Mouse (Mus musculus): ENCODE data around the gene Rfx8.

Gene Rfx8

DNA sequence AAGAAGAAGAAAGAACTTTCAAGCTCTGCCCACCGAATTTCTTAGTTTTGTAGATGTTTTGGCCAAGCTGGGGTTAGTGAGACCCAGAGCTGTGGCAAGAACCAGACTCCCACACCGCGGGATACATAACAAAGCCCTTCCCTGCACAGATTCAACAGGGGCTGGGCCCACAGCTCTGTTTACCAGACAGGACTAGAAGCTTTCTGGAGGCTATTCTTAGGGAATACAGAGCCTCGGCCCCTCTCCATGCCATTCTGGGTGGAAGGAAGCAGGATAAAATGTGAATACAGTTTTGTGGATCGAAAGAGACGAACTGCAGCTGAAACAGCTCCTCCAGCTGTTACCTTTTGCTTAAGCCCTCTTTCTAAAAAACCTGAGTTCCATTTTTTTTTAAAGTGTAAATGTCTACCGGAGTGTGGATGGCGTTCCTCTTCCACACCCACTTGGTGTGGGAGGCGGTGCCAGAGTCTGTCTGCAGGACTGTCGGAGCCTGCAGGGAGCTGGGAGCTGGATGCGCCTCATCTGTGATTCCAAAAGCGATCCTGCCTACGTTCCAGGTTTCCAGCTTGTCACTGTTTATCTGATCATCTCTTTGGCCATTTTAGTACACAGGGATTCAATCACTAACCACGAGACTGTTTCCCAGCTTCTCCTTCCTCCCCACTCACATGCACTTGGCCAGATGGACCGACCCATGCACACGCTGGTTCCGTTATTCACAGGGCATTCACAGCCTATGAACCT lies 70.9 kb downstream of the Rfx8 start:
- DNase-seq (ENCODE audit: low read depth in 1 of 2, low spot score in 2 of 2): no peak

GRCm38 (mm10) chr1:39648584-39648983 lies 72.2 kb downstream of the Rfx8 start:
- no peak for DNase-seq (ENCODE audit: low read depth in 1 of 2, low spot score in 2 of 2)

DNA sequence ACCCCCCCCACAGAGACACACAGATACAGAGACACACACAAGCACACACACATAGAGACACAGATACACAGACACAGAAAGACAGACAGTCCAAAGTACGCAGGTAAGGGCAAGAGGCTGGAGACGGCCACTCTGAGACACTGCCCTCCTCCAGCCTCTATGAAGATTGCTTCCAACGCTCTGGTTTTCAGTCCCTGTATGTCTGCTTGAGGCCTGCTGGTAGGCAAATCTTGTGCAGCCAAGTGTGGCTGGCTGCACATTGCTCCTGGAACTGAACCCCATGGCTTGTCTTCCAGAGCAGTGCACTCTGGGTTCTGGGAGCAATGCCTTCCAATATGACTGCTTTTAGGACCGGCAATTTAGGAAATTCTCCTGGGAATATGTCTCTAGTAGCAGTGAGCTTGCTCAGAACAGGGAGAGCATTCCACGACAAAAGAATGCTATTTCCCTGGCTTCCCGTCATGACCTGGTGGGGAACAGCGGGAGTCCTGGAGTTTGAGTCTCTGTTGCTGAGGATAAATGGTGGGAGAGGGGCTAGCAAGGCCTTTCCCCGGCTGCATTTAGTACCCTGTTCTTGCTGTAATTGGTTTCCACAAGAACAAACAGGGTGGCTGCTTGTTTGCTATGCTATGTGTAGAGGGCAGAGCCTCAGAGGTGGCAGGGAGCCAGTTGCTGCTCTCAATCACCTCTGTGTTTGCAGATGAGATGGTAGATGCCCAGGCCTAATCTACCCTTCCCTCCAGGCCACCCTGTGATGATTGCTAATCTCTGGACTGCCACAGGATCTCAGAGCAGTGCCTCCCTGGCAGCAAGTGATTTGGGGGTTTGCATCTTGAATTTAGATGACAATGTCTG lies 74.7 kb downstream of the Rfx8 start:
- DNase-seq (ENCODE audit: low read depth in 1 of 2, low spot score in 2 of 2): no peak

DNA sequence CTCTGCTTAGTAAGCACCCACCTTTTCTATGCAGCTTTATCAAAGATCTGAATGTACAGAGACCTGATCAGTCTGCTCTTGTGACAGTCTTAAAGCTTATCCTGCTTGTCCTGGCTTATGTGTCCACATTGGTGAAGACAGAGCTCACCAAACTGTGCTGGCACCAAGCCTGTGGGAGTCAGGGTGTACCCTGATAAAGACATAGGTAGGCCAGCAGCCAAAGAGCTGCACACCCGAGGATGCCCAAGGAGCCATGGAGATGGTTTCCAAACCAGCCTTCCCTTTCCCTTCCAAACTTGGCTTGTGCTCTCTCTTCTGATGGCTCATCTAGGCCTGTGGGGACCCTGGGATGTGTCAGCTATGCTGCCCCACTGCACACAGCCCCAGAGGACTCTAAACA lies 76.5 kb downstream of the Rfx8 start:
- no peak for DNase-seq (ENCODE audit: low read depth in 1 of 2, low spot score in 2 of 2)

DNA sequence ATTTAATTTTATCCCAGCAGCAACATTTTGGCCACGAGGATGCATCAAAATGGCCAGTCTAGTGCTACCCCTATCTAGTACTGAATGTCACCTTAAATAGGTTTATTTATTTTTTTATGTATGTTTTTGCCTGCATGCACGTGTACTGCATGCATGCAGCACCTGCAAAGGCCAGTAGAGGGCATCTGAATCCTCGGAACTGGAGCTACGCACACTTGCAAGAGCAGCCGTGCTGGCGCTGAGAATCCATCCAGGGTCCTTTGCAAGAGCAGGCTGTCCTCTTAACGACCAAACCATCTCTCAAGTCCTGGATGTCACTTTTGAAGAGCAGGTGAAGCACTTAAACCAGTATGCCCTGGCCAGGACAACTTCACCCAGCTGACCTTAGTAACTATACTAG lies 79.1 kb downstream of the Rfx8 start:
- DNase-seq (ENCODE audit: low read depth in 1 of 2, low spot score in 2 of 2): no peak

DNA sequence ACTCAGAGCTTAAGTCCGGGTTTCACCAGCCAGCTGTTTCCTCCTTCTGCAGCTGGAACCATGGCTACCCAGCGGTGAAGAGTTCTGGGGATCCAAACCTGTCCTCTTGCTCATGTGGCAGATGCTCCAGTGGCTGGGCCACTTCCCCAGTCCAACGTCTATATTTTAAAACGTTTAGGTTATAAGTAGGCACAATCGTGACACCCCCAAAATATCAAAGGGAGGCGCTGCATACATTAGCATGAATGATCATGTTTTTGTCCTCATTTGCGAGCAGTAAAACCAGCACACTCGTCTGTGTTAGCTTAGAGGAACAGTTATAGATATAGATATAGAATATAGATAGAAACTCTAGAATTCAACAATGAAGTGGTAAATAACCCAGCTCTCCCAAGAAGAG lies 83.7 kb downstream of the Rfx8 start:
- no peak for DNase-seq (ENCODE audit: low read depth in 1 of 2, low spot score in 2 of 2)

DNA sequence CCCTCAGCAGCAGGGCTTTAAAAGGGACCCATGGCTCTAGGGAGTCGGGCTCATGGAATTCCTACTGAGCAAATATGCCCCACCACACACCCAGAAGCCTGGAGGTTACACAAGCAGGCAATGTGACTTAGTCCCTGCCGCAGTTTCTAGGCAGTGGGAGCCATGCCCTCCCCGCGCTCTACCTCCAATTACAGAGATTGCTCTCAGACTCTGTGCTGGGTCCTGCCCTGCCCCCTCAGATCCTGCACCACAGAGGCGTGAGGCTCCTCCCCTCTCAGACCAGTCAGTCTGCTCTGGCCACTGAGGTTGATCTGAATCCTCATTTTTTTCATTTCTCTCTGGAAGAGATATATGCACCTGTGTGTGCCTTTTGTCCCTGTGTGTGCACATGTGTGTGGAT lies 84.1 kb downstream of the Rfx8 start:
- no peak for DNase-seq (ENCODE audit: low read depth in 1 of 2, low spot score in 2 of 2)

GRCm38 (mm10) chr1:39636196-39636595 lies 84.6 kb downstream of the Rfx8 start:
- DNase-seq (ENCODE audit: low read depth in 1 of 2, low spot score in 2 of 2): no peak

DNA sequence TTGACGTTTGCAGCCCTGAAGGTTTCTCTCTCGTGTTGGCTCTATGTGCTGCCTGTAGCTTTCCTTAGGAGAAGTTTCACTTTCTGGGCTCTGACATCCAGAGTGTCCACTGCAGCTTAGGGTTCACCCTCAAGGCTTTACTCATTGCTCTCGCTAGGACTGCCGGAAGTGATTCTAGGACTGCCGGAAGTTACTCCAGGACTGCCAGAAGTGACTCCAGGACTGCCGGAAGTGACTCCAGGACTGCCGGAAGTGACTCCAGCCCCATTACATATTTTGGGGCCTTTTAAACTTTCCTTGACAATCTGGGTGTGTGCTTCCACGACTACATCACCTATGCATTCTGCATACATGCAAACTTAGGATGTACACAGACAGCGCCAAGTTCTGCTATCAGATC lies 92.2 kb downstream of the Rfx8 start:
- DNase-seq (ENCODE audit: low read depth in 1 of 2, low spot score in 2 of 2): no peak

DNA sequence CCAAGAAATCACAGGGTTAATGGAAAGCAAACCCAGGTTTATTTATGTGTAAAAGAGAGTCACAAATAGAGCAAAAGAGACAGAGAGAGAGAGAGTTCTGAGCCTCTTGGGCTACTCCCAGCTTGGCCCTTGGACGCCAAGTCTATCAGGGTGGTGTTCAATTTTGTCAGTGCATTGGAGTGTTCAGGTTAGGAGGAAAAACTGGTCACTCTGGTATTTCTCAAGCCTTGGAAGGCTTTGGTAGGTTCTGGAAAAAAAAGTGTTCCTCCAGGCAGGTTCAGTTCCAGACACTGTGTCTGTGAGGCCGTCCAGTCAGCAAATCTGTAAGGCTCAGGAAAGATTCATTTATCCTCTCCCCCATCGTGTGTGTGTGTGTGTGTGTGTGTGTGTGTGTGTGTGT lies 95.3 kb downstream of the Rfx8 start:
- no peak for DNase-seq (ENCODE audit: low read depth in 1 of 2, low spot score in 2 of 2)

- DNase-seq (ENCODE audit: low read depth in 1 of 2, low spot score in 2 of 2): no peak
Observed at GRCm38 (mm10) chr1:39623729-39624128, 97.1 kb downstream of the Rfx8 start.

DNA sequence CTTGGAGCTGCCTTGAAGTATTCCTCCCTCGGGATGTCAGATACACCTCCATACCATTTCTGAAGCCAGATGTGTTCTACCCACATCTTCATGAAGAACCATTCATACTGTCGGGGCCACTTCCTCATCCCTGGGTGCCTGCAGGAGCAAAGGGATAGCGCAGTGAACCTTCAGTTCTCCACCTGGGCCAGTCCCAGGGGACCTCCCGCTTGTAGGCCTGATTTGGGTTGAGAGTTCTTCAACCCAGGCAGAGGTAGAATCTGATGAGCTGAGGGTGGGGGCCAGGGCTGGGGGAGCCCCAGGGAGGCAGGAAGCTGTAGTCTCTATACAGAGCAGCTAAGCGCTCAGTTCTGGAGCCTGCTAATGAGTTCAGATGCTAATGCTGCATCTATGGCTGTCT lies 97.7 kb downstream of the Rfx8 start:
- DNase-seq (ENCODE audit: low read depth in 1 of 2, low spot score in 2 of 2): no peak

DNA sequence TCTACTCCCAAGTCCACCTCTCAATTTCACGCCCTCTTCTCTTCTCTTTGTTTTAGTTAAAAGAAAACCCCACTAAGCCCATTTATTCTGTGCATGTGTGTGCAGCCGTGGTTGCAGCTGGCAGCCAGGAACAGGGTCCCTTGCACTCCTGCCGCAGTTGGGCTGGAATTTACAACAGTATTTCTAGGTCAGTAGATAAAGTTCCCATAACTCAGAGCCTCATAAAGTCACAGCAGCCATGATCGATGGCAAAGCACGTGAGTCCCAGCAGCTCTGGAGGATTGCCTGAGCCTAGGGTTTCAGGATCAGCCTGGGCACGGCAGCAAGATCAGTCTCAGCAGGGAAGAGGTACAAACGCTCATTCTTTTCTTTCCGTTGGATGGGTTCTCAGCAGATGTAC lies 102.3 kb downstream of the Rfx8 start:
- DNase-seq (ENCODE audit: low read depth in 1 of 2, low spot score in 2 of 2): no peak

DNA sequence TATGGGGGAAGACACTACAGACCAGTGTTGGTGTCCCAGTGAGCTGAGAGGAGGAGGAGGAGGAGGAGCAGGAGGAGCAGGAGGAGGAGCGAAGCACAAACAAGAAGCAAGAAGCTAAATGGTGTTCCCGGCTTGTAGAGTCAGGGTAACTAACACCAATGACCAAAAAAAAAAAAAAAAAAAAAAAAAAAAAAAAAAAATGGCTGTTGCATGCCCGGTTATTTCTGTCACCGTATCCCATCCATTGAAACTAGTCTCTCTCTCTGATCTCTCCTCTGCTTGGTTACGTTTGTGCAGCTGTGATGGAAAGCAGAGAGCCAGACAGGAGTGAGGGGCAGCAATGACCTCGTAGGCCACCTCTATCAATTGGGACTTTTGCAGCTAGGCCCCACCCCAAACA lies 105.3 kb downstream of the Rfx8 start:
- no peak for DNase-seq (ENCODE audit: low read depth in 1 of 2, low spot score in 2 of 2)

Measured in monocyte, adult 2 months (primary cell).